Mouse (Mus musculus): ENCODE measurements at regions not wholly inside any gene's neighbourhood (a gene's known extent, or its start where the extent isn't known, plus 50 kb on each side); places are given as distances from the start of the nearest gene placed in this dataset.

GRCm38 (mm10) chr4:142355387-142355786, 116.2 kb upstream of the Kazn start:
- no peak for TF ChIP-seq CTCF (IDR thresholded peaks at IDR 0.05; ENCODE audit: extremely low read depth, insufficient read depth, insufficient read length, insufficient replicate concordance)
- no peak for TF ChIP-seq POLR2A (IDR thresholded peaks at IDR 0.05; ENCODE audit: low read depth, low read length)
